Mouse (Mus musculus) bone marrow macrophage, adult 2 months (primary cell): ENCODE results near the gene Greb1. TPM values are rescaled to one million over a fixed set of nuclear protein-coding genes. Genes with fewer than 3 reads are reported as not detected.
"Not testable (repeated sequence)": the region's sequence is repeated elsewhere in the genome, so short reads cannot be mapped to it uniquely, and the experiment has no call there.

ENCODE experiments used
- H3K27ac ChIP-seq: 2 replicates; pipeline ENCODE4 v1.5.1; 2012; ENCODE audit warnings: low read depth, low read length; ENCODE audit not compliant: insufficient read depth
- H3K4me1 ChIP-seq: 2 replicates; pipeline ENCODE4 v1.6.1; 2012; ENCODE audit warnings: low read length; ENCODE audit not compliant: control insufficient read depth, insufficient read depth
- H3K4me3 ChIP-seq: 2 replicates; pipeline ENCODE4 v1.5.1; 2012; ENCODE audit warnings: mild to moderate bottlenecking, low read length, moderate library complexity; ENCODE audit not compliant: insufficient read depth
- CTCF ChIP-seq: IDR thresholded peaks from 2 replicates; pipeline ENCODE4 v1.5.1; 2012; ENCODE audit warnings: low read depth, mild to moderate bottlenecking, low read length, moderate library complexity
- POLR2A ChIP-seq: IDR thresholded peaks from 2 replicates; pipeline ENCODE4 v1.6.1; 2012; ENCODE audit warnings: mild to moderate bottlenecking, low read depth, low read length, borderline replicate concordance
- polyA plus RNA-seq: library from polyadenylated mRNA; stranded (reverse); fragments of >200 nt; gene quantifications from 2 replicates; pipeline ENCODE4 v1.2.4, GENCODE M21; 2012; ENCODE audit not compliant: missing spikeins, insufficient read depth, insufficient read length

Greb1 gene
- polyA plus RNA-seq, 1 experiment, result not detected

DNA sequence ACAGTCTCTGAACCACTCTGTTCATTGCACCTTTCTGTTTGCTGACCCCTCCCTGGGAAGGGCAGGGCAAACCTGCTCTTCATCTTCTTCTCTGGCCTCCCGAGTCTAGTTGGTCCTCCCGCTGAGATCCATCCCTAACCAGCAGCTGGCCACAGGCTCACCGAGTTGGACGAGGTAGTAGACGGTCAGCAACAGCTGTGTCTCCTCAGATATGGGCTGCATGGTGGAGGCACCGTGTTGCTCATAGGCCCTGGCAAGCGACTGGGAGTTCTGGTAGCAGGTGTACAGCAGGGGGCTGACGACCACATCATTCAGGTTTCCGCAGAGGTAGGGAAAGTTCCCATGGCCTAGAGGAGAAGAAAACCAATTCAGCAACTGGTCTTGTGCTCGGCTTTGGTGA, 86.1 kb downstream of the Greb1 start:
- Histone ChIP-seq H3K27ac (no peak overlapping the region), H3K4me3 (no peak overlapping the region), H3K4me1 (no peaks in the 10 kb centered on the region)
- no peak for TF ChIP-seq CTCF
- TF ChIP-seq POLR2A, result no peak

DNA sequence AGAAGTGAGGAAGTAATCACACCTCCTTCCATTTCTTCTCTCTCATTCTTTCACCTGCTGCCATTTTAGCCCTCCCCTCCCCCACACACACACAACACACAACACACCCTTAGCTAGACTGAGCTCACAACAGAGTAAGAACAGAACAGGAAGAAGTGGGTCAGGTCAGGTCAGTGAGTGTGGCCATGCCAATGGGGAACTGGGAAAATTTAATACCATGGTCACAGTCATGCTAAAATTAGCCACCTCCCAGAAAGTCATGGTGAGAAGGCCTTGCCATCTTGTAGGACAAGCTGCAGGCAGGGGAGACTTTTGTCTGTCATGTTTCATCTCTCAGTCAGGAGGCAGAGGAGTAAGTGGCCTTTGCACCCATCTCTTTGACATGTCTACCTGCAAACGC, 102.0 kb downstream of the Greb1 start:
- Histone ChIP-seq H3K4me3 (no peak overlapping the region), H3K4me1 (peaks cover 2% of the 10 kb centered on the region; the same call in 1 of the 2 replicates), H3K27ac (no peak overlapping the region)
- TF ChIP-seq CTCF (no peak), POLR2A (no peak)

DNA sequence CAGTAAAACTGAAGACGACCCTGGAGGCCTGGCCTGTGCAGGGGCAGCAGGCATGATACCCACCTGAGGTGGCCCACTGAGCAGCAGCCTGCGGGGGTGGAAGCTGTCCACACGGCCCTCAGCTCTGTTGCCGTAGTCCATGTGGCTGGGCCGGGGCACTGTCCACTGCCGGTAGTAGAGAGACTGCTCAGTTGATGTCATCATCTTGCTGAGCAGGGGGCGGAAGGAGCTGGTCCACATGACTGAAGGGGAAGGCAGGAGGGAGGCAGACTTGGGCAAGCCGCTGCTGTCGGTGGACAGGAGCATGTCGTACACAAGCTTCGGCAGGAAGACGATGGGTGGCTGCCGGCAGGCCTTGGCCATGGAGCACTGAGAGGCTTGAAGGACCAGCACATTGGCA, 104.5 kb downstream of the Greb1 start:
- no peak for TF ChIP-seq POLR2A
- TF ChIP-seq CTCF, result no peak
- H3K4me1 ChIP-seq, result peaks cover 2% of the 10 kb centered on the region; the same call in 1 of the 2 replicates
- no peak overlapping the region for H3K27ac ChIP-seq
- H3K4me3 ChIP-seq, result no peak overlapping the region

DNA sequence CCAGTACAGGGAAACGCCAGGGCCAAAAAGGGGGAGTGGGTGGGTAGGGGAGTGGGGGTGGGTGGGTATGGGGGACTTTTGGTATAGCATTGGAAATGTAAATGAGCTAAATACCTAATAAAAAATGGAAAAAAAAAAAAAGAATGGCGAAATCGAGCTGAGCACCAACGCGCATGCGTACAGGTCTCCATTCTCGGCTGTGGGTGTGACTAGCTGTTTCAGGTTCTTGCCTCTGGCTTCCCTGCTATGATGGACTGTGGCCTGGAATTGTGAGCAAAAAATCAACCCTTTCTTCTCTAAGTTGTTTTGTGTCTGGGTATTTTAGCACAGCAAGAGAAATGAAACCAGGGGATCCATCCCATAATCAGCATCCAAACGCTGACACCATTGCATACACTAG, 105.4 kb downstream of the Greb1 start:
- H3K4me3 ChIP-seq, H3K27ac ChIP-seq, H3K4me1 ChIP-seq: not testable (repeated sequence)

DNA sequence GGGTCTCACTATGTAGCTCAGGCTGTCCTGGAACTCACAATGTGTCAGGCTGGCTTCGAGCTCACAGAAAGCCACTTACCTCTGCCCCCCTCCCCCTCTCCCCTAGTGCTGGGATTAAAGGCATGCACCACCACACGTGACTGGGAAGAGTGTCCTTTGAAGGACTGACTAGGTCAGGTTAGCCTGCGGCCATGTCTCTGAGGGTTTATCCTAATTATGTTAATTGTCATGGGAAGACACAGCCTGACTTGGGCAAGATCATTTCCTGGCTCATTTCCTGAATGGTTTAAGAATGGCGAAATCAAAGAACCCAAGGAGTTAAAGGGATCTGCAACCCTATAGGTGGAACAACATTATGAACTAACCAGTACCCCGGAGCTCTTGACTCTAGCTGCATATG, 105.9 kb downstream of the Greb1 start:
- no peak for TF ChIP-seq CTCF
- TF ChIP-seq POLR2A, result no peak
- no peak overlapping the region for H3K27ac ChIP-seq

DNA sequence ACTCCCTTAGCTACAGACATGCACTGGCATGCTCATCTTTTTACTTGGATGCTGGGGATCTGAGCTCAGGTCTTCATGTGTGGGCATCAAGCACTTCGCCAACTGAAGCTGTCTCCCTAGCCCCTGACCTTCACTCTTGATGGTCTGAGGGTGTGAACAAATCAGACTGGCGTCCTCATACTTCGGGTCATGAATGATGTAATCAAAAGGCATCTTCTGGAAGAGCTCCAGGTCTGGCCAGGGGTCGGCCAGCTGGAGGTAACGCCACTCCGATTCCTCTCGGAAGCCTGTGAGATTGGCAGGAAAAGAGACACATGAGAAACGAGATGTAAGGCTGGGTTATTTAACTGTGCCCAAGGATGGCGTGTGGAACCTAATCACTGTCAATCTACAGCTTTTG, 110.1 kb downstream of the Greb1 start:
- Histone ChIP-seq H3K4me3 (no peak overlapping the region), H3K27ac (no peak overlapping the region), H3K4me1 (no peaks in the 10 kb centered on the region)
- TF ChIP-seq POLR2A (no peak), CTCF (no peak)

More for the DNA sequence above, 105.9 kb downstream of the Greb1 start:
- Histone ChIP-seq H3K4me3 (no peak overlapping the region), H3K4me1 (peaks cover 2% of the 10 kb centered on the region; the same call in 1 of the 2 replicates)

DNA sequence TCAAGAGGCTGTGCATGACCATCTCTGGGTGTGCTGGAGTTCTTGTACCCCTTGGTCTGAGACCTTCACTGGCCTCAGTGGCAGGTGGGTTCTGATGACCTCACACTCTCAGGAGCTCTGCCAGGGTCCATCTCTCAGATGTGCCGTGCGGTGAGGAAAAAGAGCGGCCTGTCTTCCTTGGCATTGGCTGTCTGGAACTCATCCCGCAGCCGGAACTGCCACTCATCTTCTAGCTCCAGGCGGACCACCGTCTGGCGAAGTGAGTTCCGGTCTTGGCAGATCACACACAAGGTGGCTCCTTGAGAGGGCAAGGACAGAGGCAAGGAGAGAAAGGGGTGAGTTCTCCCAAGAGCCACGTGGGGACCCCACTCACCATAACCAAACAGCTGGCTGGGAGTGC, 128.4 kb downstream of the Greb1 start:
- TF ChIP-seq POLR2A (no peak), CTCF (no peak)
- Histone ChIP-seq H3K4me3 (no peak overlapping the region), H3K27ac (no peak overlapping the region), H3K4me1 (no peaks in the 10 kb centered on the region)

DNA sequence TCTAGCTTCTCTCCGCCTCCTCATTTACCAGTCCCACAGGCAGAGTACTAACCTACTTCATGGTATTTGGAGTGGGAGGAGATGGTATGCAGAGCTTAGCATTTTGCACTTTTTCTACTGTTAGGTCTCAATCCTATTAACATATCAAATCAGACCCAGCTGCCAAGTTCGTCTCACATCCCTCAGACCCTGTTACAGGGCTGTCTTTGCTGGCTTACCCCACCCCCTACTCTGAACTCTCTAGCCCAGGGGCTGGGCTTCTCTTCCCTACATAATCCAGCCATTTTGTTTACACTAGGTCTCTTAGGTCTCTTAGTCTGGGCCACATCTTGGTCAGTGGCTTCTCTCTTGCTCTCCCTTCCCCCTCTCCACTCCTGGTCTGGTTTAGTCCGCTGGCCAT, 131.5 kb downstream of the Greb1 start:
- no peak overlapping the region for H3K27ac ChIP-seq
- no peaks in the 10 kb centered on the region for H3K4me1 ChIP-seq
- no peak overlapping the region for H3K4me3 ChIP-seq
- TF ChIP-seq CTCF, result no peak
- TF ChIP-seq POLR2A, result no peak

DNA sequence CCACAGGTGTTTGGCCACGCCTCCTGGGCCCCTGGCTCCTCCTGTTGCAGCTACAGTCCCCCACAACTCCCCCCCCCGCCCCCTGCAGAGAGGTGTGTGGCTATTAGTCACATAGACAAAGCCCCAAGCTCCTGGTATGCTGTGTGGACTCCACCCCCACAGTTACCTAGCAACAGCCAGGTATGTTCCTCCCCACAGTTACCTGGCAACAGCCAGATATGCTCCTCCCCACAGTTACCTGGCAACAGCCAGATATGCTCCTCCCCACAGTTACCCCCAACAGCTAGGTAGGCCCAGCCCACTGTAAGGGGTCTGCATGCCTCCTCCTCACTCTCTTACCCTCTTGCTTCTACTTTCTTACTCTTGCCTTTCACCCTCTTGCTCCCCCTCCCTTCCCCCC, 135.7 kb downstream of the Greb1 start:
- no peak overlapping the region for H3K4me3 ChIP-seq
- TF ChIP-seq POLR2A (no peak), CTCF (no peak)

DNA sequence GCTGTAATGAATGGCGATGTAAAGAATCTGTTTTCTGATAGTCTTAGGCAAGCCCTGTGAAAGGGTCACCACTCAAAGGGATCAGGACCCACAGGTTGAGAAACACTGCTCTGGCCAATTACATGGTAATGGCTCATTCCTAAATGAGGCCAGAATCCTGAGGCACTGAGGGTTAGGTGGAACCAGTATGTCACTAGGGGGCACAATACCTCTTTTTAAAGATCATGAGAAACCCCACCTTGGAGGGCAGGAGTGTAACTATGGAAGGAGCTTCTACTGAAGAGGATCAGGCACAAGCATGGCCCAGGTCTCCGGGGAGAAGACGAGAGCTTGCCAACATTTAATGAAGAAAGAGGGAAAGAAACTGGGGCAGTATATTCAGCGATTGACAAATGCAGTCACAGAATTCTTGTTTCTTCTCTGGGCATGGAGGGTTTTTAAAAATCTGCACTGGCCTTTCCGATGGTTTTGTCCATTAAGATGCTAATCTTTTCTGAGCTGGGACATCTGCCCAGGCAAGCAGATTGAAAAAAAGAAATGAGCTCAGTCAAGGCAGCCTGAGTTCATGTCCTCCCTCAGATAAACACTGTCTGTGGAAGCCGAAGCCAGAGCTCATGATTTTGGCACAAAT, 137.6 kb downstream of the Greb1 start:
- TF ChIP-seq POLR2A (no peak), CTCF (no peak)
- no peaks in the 10 kb centered on the region for H3K4me1 ChIP-seq
- H3K27ac ChIP-seq, result no peak overlapping the region
- no peak overlapping the region for H3K4me3 ChIP-seq

More for the DNA sequence above, 135.7 kb downstream of the Greb1 start:
- Histone ChIP-seq H3K4me1 (no peaks in the 10 kb centered on the region), H3K27ac (no peak overlapping the region)

DNA sequence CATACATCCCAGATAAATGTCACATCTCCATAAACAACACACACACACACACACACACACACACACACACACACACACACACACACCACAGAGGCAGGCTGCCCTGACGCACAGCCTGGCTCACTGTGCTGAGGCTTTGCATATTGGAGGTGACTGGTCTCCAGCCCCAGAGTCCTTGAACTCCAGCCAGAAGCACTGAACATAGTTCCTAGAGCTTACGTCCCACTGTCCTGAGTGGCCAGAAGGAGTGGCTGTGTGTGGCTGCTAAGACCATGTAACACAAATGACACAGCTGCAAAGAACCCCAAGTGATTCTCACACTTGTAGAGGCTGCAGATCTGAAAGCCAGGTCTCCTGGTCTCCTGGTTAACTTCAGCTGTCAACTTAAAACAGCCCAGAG, 138.8 kb downstream of the Greb1 start:
- no peak overlapping the region for H3K4me3 ChIP-seq
- no peak overlapping the region for H3K27ac ChIP-seq
- no peak for TF ChIP-seq CTCF
- TF ChIP-seq POLR2A, result no peak
- no peaks in the 10 kb centered on the region for H3K4me1 ChIP-seq
